Mouse (Mus musculus): ENCODE results near the gene Sqstm1. TPM values are rescaled to one million over a fixed set of nuclear protein-coding genes. Genes with fewer than 3 reads are reported as not detected.

Gene Sqstm1
- polyA plus RNA-seq, 2 experiments = 120 to 214 TPM

GRCm38 (mm10) chr11:50230481-50231304 lies 20.1 kb upstream of the Sqstm1 start:
- Histone ChIP-seq H3K27ac (replicated peaks; ENCODE audit: low read depth, low read length) (no peak overlapping the region), H3K4me2 (replicated peaks; ENCODE audit: low read depth, low read length, severe bottlenecking) (peak overlapping the region; percentile 44; the same call in 1 of the 2 replicates), H3K36me3 (ENCODE audit: control insufficient read depth, insufficient read depth, low read length) (peaks cover 45% of the 10 kb centered on the region), H3K9me3 (ENCODE audit: control insufficient read depth, low read length) (no peaks in the 10 kb centered on the region), H3K27me3 (ENCODE audit: control insufficient read depth, insufficient read depth, low read length) (no peaks in the 10 kb centered on the region; the same call in 1 of the 2 replicates), H3K4me1 (ENCODE audit: control insufficient read depth, insufficient read depth, low read length) (peaks cover 24% of the 10 kb centered on the region), H3K4me3 (replicated peaks; ENCODE audit: low read length) (peak overlapping the region; percentile 15), H3K9ac (ENCODE audit: low read depth, low read length, severe bottlenecking) (no peak overlapping the region)
- DNase-seq (ENCODE audit: low spot score) (no peak), ATAC-seq (ENCODE audit: low FRiP score, low read depth) (no peak)
- no peak for TF ChIP-seq POLR2A (IDR thresholded peaks at IDR 0.05; ENCODE audit: borderline replicate concordance, extremely low read depth, insufficient read depth, insufficient read length)
- WGBS = 27% methylated on average over 45 of the region's 45 CpGs

- Histone ChIP-seq H3K27me3 (ENCODE audit: control insufficient read depth, insufficient read depth, low read length) (no peaks in the 10 kb centered on the region), H3K9ac (ENCODE audit: low read depth, low read length, severe bottlenecking) (no peak overlapping the region), H3K9me3 (ENCODE audit: control insufficient read depth, low read length) (no peaks in the 10 kb centered on the region), H3K4me1 (ENCODE audit: control insufficient read depth, insufficient read depth, low read length) (peaks cover 24% of the 10 kb centered on the region), H3K27ac (replicated peaks; ENCODE audit: low read depth, low read length) (no peak overlapping the region), H3K4me2 (replicated peaks; ENCODE audit: low read depth, low read length, severe bottlenecking) (no peak overlapping the region), H3K4me3 (replicated peaks; ENCODE audit: low read length) (no peak overlapping the region), H3K36me3 (ENCODE audit: control insufficient read depth, insufficient read depth, low read length) (peaks cover 36% of the 10 kb centered on the region)
- 34% methylated on average over 7 of the region's 7 CpGs for WGBS
- DNase-seq (ENCODE audit: low spot score) (no peak), ATAC-seq (ENCODE audit: low FRiP score, low read depth) (no peak)
- no peak for TF ChIP-seq POLR2A (IDR thresholded peaks at IDR 0.05; ENCODE audit: borderline replicate concordance, extremely low read depth, insufficient read depth, insufficient read length)
Measured at GRCm38 (mm10) chr11:50229252-50229910, 18.8 kb upstream of the Sqstm1 start.

DNA sequence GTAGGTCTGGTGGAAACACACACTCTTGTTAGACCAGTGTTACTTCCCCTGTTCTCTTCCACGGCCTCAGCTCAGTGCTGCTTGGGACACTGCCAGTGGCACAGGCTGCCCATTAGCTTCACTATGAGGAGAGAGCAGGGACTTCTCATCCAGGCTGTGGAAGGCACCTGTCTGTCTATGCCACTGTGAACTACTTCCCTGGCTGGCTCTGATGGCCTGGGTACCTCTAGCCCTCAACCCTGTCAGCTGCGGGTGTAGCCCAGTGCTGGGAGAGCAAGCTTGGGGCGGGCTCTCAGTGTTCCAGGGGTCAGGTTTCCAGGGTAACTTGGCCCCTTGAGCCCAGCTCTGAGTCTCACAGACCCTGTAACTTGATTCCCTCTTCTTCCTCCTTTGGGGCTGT lies 18.1 kb upstream of the Sqstm1 start:
- WGBS = 18% methylated on average over 3 of the region's 3 CpGs
- no peak overlapping the region for H3K4me3 ChIP-seq (replicated peaks; ENCODE audit: low read length)
- H3K4me2 ChIP-seq (replicated peaks; ENCODE audit: low read depth, low read length, severe bottlenecking) = no peak overlapping the region
- no peak for DNase-seq (ENCODE audit: low spot score)
- no peak overlapping the region for H3K27ac ChIP-seq (replicated peaks; ENCODE audit: low read depth, low read length)
- H3K9ac ChIP-seq (ENCODE audit: low read depth, low read length, severe bottlenecking) = no peak overlapping the region
- no peak for ATAC-seq (ENCODE audit: low FRiP score, low read depth)
- peaks cover 30% of the 10 kb centered on the region for H3K36me3 ChIP-seq (ENCODE audit: control insufficient read depth, insufficient read depth, low read length)
- H3K27me3 ChIP-seq (ENCODE audit: control insufficient read depth, insufficient read depth, low read length) = no peaks in the 10 kb centered on the region
- H3K4me1 ChIP-seq (ENCODE audit: control insufficient read depth, insufficient read depth, low read length) = peaks cover 28% of the 10 kb centered on the region
- H3K9me3 ChIP-seq (ENCODE audit: control insufficient read depth, low read length) = no peaks in the 10 kb centered on the region
- no peak for TF ChIP-seq POLR2A (IDR thresholded peaks at IDR 0.05; ENCODE audit: borderline replicate concordance, extremely low read depth, insufficient read depth, insufficient read length)

- Histone ChIP-seq H3K9me3 (ENCODE audit: control insufficient read depth, low read length) (no peaks in the 10 kb centered on the region), H3K27me3 (ENCODE audit: control insufficient read depth, insufficient read depth, low read length) (no peaks in the 10 kb centered on the region), H3K4me1 (ENCODE audit: control insufficient read depth, insufficient read depth, low read length) (peaks cover 32% of the 10 kb centered on the region), H3K9ac (ENCODE audit: low read depth, low read length, severe bottlenecking) (no peak overlapping the region), H3K4me3 (replicated peaks; ENCODE audit: low read length) (no peak overlapping the region), H3K27ac (replicated peaks; ENCODE audit: low read depth, low read length) (no peak overlapping the region), H3K4me2 (replicated peaks; ENCODE audit: low read depth, low read length, severe bottlenecking) (no peak overlapping the region), H3K36me3 (ENCODE audit: control insufficient read depth, insufficient read depth, low read length) (peaks cover 20% of the 10 kb centered on the region)
- no peak for TF ChIP-seq POLR2A (IDR thresholded peaks at IDR 0.05; ENCODE audit: borderline replicate concordance, extremely low read depth, insufficient read depth, insufficient read length)
- ATAC-seq (ENCODE audit: low FRiP score, low read depth) (no peak), DNase-seq (ENCODE audit: low spot score) (no peak)
- 79% methylated on average over 4 of the region's 4 CpGs for WGBS
Measured at GRCm38 (mm10) chr11:50227736-50228135, 17.1 kb upstream of the Sqstm1 start.

DNA sequence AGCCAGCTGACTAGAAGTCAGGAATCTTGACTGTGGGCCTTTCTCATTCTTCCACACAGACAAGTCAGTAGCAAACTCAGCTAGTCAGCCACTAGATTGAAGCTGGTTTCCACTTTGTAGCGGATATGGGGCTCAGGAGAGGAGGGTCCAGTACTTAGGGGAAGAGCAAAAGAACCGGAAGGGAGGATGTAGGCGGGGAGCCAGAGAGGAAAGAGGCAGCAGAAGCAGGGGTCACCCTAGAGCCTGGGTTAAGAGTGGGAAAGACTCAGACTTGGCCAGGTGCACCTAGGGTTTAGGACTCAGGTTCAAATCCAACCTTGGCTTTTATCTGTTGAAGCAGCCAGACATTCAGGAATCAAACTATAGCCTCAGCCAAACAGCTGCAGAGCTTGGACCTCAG lies 16.6 kb upstream of the Sqstm1 start:
- Histone ChIP-seq H3K36me3 (ENCODE audit: control insufficient read depth, insufficient read depth, low read length) (peaks cover 14% of the 10 kb centered on the region), H3K27me3 (ENCODE audit: control insufficient read depth, insufficient read depth, low read length) (no peaks in the 10 kb centered on the region), H3K4me1 (ENCODE audit: control insufficient read depth, insufficient read depth, low read length) (peaks cover 32% of the 10 kb centered on the region), H3K9me3 (ENCODE audit: control insufficient read depth, low read length) (no peaks in the 10 kb centered on the region), H3K4me2 (replicated peaks; ENCODE audit: low read depth, low read length, severe bottlenecking) (no peak overlapping the region), H3K9ac (ENCODE audit: low read depth, low read length, severe bottlenecking) (0 out of 2 replicates have a peak overlapping the region, but pooled peaks have one; percentile 95), H3K4me3 (replicated peaks; ENCODE audit: low read length) (no peak overlapping the region), H3K27ac (replicated peaks; ENCODE audit: low read depth, low read length) (no peak overlapping the region)
- no peak for TF ChIP-seq POLR2A (IDR thresholded peaks at IDR 0.05; ENCODE audit: borderline replicate concordance, extremely low read depth, insufficient read depth, insufficient read length)
- DNase-seq (ENCODE audit: low spot score) (no peak), ATAC-seq (ENCODE audit: low FRiP score, low read depth) (no peak)
- 85% methylated on average over 3 of the region's 3 CpGs for WGBS
